Mouse (Mus musculus) MN1 (cell line): Measurements from ENCODE around the gene Ccdc8.

ENCODE experiments used
- DNase-seq: peaks from one replicate; pipeline ENCODE4 v3.0.0-alpha.2; 2016; ENCODE audit warnings: low spot score

Gene Ccdc8

GRCm38 (mm10) chr7:16976298-16976697, 16.2 kb upstream of the Ccdc8 start:
- no peak for DNase-seq

GRCm38 (mm10) chr7:16978173-16978572, 14.3 kb upstream of the Ccdc8 start:
- DNase-seq, result no peak

- DNase-seq, result no peak
Observed at GRCm38 (mm10) chr7:16978593-16978992, 13.9 kb upstream of the Ccdc8 start.

- no peak for DNase-seq
Observed at GRCm38 (mm10) chr7:16980348-16980747, 12.2 kb upstream of the Ccdc8 start.

GRCm38 (mm10) chr7:16982859-16983568, 9.5 kb upstream of the Ccdc8 start, which contains the start of gene Gm42372:
Gene Gm42372, plus strand, starts transcription at chr7:16983086.
- DNase-seq, result peak; percentile 84

- DNase-seq, result peak; percentile 47
Observed at GRCm38 (mm10) chr7:16987541-16988149, 4.9 kb upstream of the Ccdc8 start.

GRCm38 (mm10) chr7:16988405-16988804, 4.1 kb upstream of the Ccdc8 start:
- peak; percentile 59 for DNase-seq

- no peak for DNase-seq
Observed at GRCm38 (mm10) chr7:16990006-16990744, 2.3 kb upstream of the Ccdc8 start.

- no peak for DNase-seq
Observed at GRCm38 (mm10) chr7:16991681-16992450, 642 bp upstream of the Ccdc8 start.

- no peak for DNase-seq
Observed at GRCm38 (mm10) chr7:16993651-16994399, 1.3 kb downstream of the Ccdc8 start.

- DNase-seq, result no peak
Observed at GRCm38 (mm10) chr7:16994400-16994799, 1.9 kb downstream of the Ccdc8 start.

- DNase-seq, result no peak
Observed at GRCm38 (mm10) chr7:16995345-16995744, 2.8 kb downstream of the Ccdc8 start.

- no peak for DNase-seq
Observed at GRCm38 (mm10) chr7:16999233-16999632, 6.7 kb downstream of the Ccdc8 start.

- DNase-seq, result peak; percentile 80
Observed at GRCm38 (mm10) chr7:16999650-17000049, 7.1 kb downstream of the Ccdc8 start.

GRCm38 (mm10) chr7:17002375-17003195, 10.1 kb downstream of the Ccdc8 start:
- peak; percentile 82 for DNase-seq

GRCm38 (mm10) chr7:17003230-17003960, 10.9 kb downstream of the Ccdc8 start:
- DNase-seq, result no peak

GRCm38 (mm10) chr7:17004716-17005115, 12.2 kb downstream of the Ccdc8 start:
- DNase-seq, result no peak

GRCm38 (mm10) chr7:17007300-17007699, 14.8 kb downstream of the Ccdc8 start:
- DNase-seq, result peak; percentile 73

GRCm38 (mm10) chr7:17009326-17010009, 17.0 kb downstream of the Ccdc8 start:
- no peak for DNase-seq
